Mouse (Mus musculus): ENCODE data around the gene Ndufaf5.
"Not testable (repeated sequence)": the region's sequence is repeated elsewhere in the genome, so short reads cannot be mapped to it uniquely, and the experiment has no call there.

The Ndufaf5 gene

DNA sequence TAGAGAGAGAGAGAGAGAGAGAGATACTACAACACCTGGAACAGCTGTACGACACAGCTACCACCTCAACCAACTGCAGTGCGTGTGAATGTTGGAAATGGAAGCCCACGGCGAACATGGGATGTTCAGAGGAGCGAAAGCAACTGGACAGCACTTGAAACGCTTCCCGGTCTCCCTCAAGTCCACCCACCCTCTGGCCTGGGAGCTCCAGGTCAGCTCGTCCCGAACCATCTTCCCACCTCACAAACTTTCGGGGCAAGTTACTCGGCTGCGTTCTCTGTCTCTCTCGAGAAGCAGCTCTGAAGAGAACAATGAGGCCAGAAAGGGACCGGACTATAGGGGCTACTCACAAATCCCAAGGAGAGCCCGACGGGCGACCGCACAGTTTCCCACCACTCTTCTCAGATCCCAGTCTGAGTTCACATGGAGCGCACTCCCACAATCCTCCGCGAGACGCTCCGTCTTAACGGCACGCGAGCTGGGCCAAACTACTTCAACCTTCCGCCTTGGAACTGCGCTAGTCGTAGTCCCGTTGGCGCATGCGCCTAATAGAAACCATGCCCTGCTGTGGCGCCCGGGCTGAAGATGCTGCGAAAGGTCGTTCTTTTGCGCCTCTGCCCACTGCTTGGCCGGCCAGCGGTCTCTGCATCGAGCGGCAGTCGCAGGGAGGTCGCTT is at the start of gene Ndufaf5, which contains the start of gene Esf1:
Gene Ndufaf5 (plus strand): TSS at position 523 of the 676 bp plus-strand sequence.
Gene Esf1 (minus strand): TSS at position 438 of the 676 bp plus-strand sequence.
- peak; percentile 96 for DNase-seq

DNA sequence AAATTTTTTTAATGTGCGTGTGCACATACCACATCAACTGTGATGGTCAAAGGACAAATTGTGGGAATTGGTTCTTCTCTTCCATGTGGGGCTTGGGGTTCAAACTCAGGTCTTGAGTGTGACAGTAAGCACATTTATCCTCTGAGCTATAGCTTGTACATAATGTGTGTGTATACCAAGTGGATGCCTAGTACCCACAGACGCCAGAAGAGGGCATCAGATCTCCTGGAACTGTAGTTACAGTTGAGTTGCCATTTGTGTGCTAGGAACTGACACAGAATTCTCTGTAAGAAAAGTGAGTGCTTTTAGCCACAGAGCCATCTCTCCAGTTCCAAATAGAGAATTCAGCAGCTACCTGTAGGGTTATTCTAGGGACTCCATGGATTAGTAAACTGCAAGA is 44.9 kb upstream of the Ndufaf5 start:
- no peak for DNase-seq

- not testable (repeated sequence) for DNase-seq
Measured at GRCm38 (mm10) chr2:140151743-140152142, 18.7 kb upstream of the Ndufaf5 start, which contains the start of gene Gm17374. Gm17374 (plus strand) TSS chr2:140152043.

DNA sequence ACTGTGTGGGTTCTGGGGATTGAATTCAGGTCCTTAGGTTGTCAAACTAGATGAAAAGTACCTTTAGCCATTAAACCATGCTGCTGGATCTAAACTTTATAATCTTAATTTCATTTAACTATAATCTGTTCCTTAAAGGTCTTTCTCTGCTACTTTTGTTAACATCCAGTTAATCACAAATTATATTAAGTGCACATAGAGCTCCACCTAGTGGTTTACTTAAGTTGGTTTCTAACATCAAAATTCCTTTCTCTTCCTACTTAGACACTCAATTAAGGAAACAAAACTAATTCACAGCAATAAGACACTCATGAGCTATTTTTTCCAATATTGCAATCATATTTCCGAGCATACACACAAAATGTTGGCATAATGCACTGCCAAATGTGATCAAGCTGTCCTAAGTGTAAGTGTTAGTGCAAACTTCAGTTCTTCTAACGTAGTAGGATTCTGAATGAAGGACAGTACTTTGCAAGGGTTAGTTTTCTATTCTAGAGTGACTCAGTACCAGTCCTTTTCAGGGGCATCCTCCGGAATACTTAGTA is 11.2 kb upstream of the Ndufaf5 start:
- no peak for DNase-seq

- DNase-seq, result no peak
Measured at GRCm38 (mm10) chr2:140163351-140163854, 7.0 kb upstream of the Ndufaf5 start.

- no peak for DNase-seq
Measured at GRCm38 (mm10) chr2:140169057-140169456, 1.4 kb upstream of the Ndufaf5 start.

DNA sequence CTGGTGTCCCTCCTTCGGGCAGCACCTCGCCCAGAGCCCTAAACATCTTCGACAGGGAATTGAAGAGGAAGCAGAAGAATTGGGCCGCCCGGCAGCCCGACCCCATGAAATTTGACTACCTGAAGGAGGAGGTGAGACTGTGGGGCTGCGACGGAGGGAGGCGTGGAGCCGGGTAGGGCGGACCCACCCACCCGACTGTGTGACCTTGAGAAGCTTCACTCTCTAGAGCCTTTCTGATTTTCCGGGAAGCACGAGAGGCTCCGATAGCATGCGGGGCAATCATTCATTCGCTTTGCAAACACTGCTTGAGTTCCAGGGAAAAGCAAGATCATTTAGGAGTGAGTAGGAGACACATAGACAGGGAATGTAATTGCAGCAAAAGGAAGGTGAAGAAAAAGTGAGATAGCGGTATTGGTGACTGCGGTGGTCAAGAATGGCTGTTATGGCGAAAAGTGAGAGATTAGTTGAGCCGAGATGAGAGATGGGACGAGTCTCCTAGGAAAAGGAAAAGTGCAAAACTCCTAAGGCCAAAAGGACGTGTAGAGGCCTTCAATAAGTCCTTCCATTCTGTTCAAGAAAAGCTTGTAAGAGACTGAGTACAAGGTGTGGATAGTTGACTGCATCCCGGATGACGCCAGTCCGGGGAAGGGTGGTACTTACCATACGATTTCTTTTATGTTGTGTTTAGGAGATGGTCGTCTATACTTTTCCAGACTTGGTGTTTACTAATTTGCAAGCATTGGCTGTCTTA is 529 bp downstream of the Ndufaf5 start:
- no peak for DNase-seq

DNA sequence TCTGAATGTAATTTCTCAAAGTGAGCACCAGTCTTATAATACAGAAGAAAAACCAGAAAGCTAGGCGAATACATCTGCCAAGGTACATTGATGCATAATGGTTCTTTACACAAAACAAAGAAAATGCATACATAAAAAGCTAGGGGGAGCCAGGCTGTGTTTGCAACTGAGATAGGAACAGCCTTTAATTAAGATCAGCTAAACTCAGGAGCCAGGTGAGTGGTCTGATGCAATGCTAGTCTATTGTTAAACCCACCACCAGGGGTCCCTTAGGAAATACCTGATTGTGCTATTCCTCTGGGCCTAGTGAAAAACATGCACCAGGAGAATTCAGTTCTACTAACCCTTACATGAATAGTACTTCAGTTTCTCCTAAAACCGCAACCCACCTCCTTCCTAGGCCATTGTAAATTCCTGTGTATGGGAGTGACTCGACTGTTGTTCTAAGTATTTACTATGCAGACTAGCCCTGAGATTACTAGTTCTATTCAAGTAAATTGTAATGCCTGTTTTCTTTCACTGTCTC is 15.3 kb downstream of the Ndufaf5 start:
- DNase-seq, result not testable (repeated sequence)

GRCm38 (mm10) chr2:140200713-140201112 is 30.3 kb downstream of the Ndufaf5 start:
- DNase-seq, result no peak

GRCm38 (mm10) chr2:140202573-140202972 is 32.1 kb downstream of the Ndufaf5 start:
- DNase-seq, result no peak

DNA sequence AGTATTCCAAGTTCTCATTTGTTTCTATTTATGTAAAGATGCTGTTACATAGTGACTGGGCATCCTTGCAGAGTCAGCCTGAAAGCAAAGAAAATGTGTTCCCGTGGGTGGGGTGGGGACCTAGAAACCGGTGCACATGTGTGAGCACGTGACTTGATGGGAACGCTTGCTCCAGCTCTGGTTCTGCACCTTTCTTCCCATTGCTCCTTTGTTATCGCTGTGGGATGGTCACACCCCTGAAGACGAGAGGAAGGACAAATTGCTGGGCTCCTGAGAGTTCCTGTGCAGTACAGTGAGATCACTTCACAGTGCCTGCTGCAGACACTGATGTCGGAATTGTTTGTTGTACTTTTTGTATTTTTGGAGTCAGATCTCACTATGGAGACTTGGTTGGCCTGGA is 33.3 kb downstream of the Ndufaf5 start:
- DNase-seq, result no peak

GRCm38 (mm10) chr2:140214519-140215027 is 44.1 kb downstream of the Ndufaf5 start:
- DNase-seq, result no peak

GRCm38 (mm10) chr2:140215415-140215814 is 45.0 kb downstream of the Ndufaf5 start:
- no peak for DNase-seq

DNA sequence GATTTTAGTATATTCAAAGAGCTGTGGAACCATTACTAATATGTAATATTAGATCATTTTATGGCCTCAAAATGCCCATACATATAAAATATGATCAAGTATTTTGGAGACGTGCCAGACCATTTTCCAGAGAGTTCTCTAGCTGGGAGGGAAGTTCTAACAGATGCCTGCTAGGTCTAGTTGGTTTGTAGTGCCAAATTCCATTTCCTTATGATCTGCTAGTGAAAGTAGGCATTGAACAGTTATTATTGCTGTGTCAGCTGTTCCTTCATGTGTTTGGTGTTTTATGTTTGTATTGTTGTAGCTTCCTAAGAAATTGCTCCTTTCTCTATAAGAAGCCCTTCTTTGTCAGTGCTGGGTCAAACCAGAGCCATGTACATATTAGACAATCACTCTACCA is 45.5 kb downstream of the Ndufaf5 start:
- DNase-seq, result no peak

DNA sequence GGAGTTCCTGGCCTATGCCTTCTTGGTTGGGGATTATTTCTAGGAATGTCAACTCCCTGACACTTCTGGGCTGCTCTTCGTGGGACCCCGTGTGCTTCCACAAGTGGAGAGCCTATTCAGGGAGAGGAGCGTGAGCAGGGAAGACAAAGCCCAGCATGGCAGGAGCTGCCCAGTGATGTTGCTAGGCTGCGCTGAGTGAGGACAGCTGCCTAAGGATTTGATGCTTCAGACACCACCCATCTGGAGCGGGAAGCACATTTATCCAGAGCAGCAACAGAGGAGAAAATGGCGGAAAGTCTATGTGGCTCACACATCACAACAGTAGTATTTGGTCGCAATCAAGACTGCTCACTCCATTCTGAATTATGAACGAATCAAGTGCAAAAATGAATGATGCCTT is 49.9 kb downstream of the Ndufaf5 start:
- DNase-seq, result no peak

DNA sequence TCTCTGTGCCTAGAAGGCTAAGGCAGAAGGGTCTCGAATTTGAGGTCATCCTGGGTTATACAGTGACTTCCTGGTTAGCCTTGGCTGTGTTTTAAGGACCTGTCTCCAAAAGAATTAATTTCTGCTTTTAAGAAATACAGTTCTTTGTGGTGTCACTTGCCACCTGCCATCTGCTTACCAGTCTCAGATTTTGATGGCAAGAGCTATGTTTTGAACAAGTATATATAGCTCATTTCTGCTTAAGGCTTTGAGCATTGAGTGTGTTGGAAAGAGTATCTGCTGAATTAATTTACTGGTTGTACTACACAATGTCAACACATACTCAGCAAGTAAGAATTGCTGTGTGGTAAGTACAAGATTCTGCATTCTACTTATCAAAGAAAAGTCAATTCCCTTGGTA is 59.8 kb downstream of the Ndufaf5 start:
- DNase-seq, result no peak

DNA sequence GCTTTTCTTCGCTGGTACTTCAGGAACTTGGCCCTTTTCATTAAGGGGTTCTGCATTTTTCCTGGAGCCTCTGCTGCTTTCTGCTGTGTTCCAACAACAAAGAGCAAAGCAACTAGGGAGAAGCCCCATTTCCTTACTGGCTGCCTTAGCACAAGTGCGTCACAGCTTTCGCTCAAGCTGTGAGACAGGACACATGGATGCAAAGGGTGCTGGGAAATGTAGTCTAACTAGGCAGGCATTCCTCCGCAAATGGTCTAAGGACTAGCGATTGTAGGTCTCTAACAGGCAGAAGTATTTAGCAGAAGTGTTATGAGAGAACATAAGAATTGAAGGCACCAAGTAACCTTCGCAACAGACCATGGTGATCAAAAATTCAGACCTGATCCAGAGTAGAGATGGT is 66.8 kb downstream of the Ndufaf5 start:
- no peak for DNase-seq

GRCm38 (mm10) chr2:140242398-140242797 is 71.9 kb downstream of the Ndufaf5 start:
- DNase-seq, result no peak

DNA sequence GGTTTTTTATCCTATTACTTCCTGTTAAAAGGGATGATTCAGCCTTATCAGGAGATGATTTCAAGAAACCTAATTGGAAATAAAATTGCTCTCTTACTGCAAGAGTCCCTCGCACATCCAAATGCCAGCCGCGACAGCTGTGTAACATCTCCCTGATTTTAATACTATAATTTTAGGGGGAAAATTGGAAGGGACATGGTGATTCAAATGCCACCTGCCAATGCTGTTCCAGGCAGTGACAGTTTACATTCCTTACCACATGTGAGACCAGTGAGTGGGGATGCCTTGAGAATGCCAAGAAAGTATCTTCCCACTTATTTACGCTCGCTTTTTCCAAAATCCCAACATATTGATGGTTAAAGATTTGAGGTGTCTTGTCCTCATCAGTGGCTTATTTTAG is 72.7 kb downstream of the Ndufaf5 start:
- no peak for DNase-seq

Measured in lung, postnatal 4 days (tissue).